Mouse (Mus musculus) CH12.LX (cell line): Measurements from ENCODE around the gene 9030025P20Rik.
"Not testable (repeated sequence)": the region's sequence is repeated elsewhere in the genome, so short reads cannot be mapped to it uniquely, and the experiment has no call there.

Experiments
- CTCF ChIP-seq, 2 experiments: IDR thresholded peaks in 1 of 2; conservative IDR thresholded peaks in 1 of 2; 2 replicates each; pipeline ENCODE4 v1.5.1; 2011 to 2012; ENCODE audit warnings: low read depth in 2 of 2, low read length in 2 of 2, improper control_type of control experiment in 1 of 2, inconsistent platforms in 1 of 2, mild to moderate bottlenecking in 1 of 2, moderate library complexity in 1 of 2
- ETS1 ChIP-seq: conservative IDR thresholded peaks from 2 replicates; pipeline ENCODE4 v1.6.1; 2012; ENCODE audit warnings: low read depth, mild to moderate bottlenecking, inconsistent platforms, low read length, improper control_type of control experiment, moderate library complexity
- KAT2A ChIP-seq: IDR thresholded peaks from 2 replicates; pipeline ENCODE4 v1.6.1; 2012; ENCODE audit warnings: low read length, improper control_type of control experiment, inconsistent platforms; ENCODE audit not compliant: insufficient replicate concordance
- MAFK ChIP-seq: IDR thresholded peaks from 2 replicates; pipeline ENCODE4 v1.6.1; 2011; ENCODE audit warnings: low read length, improper control_type of control experiment; ENCODE audit not compliant: insufficient replicate concordance
- MEF2A ChIP-seq: IDR thresholded peaks from 2 replicates; pipeline ENCODE4 v1.6.1; 2014; ENCODE audit warnings: low read depth, mild to moderate bottlenecking, inconsistent platforms, low read length, improper control_type of control experiment, borderline replicate concordance
- MYC ChIP-seq: IDR thresholded peaks from 2 replicates; pipeline ENCODE4 v1.6.1; 2011; ENCODE audit warnings: low read depth, mild to moderate bottlenecking, improper control_type of control experiment, low read length
- UBTF ChIP-seq: IDR thresholded peaks from 2 replicates; pipeline ENCODE4 v1.6.1; 2012; ENCODE audit warnings: low read depth, mild to moderate bottlenecking, inconsistent platforms, low read length, improper control_type of control experiment, moderate library complexity
- USF1 ChIP-seq: IDR thresholded peaks from 2 replicates; pipeline ENCODE4 v1.6.1; 2014; ENCODE audit warnings: low read depth, mild to moderate bottlenecking, inconsistent platforms, low read length, improper control_type of control experiment

- not testable (repeated sequence) for TF ChIP-seq MEF2A; MYC; CTCF (conservative IDR thresholded peaks at IDR 0.05 in 1 of 2, IDR thresholded peaks at IDR 0.05 in 1 of 2; ENCODE audit: low read depth in 2 of 2, low read length in 2 of 2); MAFK; KAT2A; UBTF; ETS1; USF1
Observed at GRCm38 (mm10) chr17:15009088-15009487, 30.8 kb downstream of the 9030025P20Rik start.
